Mouse (Mus musculus): ENCODE measurements around the gene Cdk2. TPM values are rescaled to one million over a fixed set of nuclear protein-coding genes. Genes with fewer than 3 reads are reported as not detected.
"Not testable (repeated sequence)": the region's sequence is repeated elsewhere in the genome, so short reads cannot be mapped to it uniquely, and the experiment has no call there.

Cdk2 gene
- polyA plus RNA-seq, 1 experiment from 2014 or later = 82.8 TPM

DNA sequence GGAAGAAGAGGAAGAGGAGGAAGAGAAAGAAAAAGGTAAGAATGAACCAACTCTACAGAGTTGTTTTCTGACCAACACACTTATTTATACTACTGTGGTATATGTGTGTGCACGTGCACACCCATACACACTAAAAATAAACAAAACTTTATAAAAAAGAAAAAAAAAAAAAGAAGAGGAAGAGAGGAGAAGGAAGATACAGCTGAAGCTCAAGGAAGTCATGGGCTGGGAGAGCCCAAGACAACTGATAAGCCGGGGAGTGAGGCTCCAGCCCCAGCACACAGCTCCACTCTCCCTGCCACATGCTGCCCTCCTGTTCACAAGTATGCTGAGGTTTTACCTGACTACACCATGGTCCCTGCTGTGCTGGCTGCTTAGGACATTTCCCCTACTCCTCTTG lies 35.5 kb upstream of the Cdk2 start:
- no peak overlapping the region for H3K4me3 ChIP-seq
- WGBS (ENCODE audit: insufficient replicate concordance) = 16% methylated on average over 2 of the region's 2 CpGs
- H3K9ac ChIP-seq = no peak overlapping the region
- no peak overlapping the region for H3K27ac ChIP-seq
- H3K36me3 ChIP-seq = no peaks in the 10 kb centered on the region
- 0 out of 2 replicates have a peak overlapping the region, but pooled peaks have one; percentile 12 for H3K4me2 ChIP-seq
- peaks cover 39% of the 10 kb centered on the region for H3K27me3 ChIP-seq (replicated peaks)
- H3K9me3 ChIP-seq (replicated peaks) = no peaks in the 10 kb centered on the region
- peak; percentile 47; the same call in 1 of the 2 replicates for ATAC-seq
- peaks cover 45% of the 10 kb centered on the region for H3K4me1 ChIP-seq

DNA sequence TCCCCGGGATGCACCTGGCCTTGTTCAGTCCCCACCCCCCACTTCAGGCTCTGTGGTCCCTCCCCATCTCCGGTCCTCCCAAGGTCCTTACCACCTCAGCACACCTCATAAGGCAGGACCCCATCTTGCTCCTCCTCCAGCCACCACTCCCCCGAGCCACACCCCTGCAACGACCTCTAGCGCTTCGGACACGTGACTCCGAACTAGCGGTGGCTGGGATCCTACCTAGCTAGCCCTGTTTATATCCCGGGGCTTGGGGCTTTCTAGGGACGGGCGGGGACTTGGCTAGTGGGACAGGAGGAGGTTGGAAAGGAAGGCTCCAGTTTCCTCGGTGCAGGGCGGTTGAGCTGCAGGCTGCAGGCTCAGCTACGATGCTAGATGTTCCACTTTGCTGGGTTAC lies 32.6 kb upstream of the Cdk2 start:
- H3K4me3 ChIP-seq = peak overlapping the region; percentile 30
- H3K27ac ChIP-seq = no peak overlapping the region
- peaks cover 24% of the 10 kb centered on the region for H3K4me1 ChIP-seq
- WGBS (ENCODE audit: insufficient replicate concordance) = 15% methylated on average over 15 of the region's 15 CpGs
- peaks cover 7% of the 10 kb centered on the region; the same call in 1 of the 2 replicates for H3K36me3 ChIP-seq
- peak overlapping the region; percentile 64 for H3K4me2 ChIP-seq
- no peaks in the 10 kb centered on the region for H3K9me3 ChIP-seq (replicated peaks)
- peaks cover 12% of the 10 kb centered on the region for H3K27me3 ChIP-seq (replicated peaks)
- ATAC-seq = peak; percentile 77
- H3K9ac ChIP-seq = peak overlapping the region; percentile 45; the same call in 1 of the 2 replicates

DNA sequence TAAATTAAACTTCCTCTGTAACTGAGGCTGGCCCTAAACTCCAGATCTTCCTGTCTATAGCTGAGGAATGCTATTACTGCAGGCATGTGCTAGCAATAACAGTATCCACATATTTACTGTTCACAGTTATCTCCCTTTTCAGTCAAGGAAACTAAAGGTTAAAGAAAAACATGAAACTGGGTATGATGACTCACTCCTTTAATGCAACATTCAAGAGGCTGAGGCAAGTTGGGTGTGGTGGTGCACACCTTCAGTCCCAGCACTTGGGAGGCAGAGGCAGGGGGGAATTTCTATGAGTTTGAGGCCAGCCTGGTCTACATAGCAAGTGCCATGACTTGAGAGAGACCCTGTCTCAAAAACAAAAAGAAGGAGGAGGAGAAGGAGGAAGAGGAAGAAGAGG lies 27.2 kb upstream of the Cdk2 start:
- Histone ChIP-seq H3K4me1 (peaks cover 7% of the 10 kb centered on the region), H3K27ac (no peak overlapping the region), H3K27me3 (replicated peaks) (no peaks in the 10 kb centered on the region), H3K4me2 (no peak overlapping the region), H3K36me3 (peaks cover 7% of the 10 kb centered on the region; the same call in 1 of the 2 replicates), H3K9ac (no peak overlapping the region), H3K4me3 (no peak overlapping the region), H3K9me3 (replicated peaks) (no peaks in the 10 kb centered on the region)
- ATAC-seq = no peak

GRCm38 (mm10) chr10:128731002-128731433 lies 26.2 kb upstream of the Cdk2 start:
- Histone ChIP-seq H3K27me3 (replicated peaks) (no peaks in the 10 kb centered on the region), H3K36me3 (peaks cover 7% of the 10 kb centered on the region; the same call in 1 of the 2 replicates), H3K4me2 (peak overlapping the region; percentile 31), H3K4me1 (peaks cover 4% of the 10 kb centered on the region), H3K4me3 (no peak overlapping the region), H3K9me3 (replicated peaks) (no peaks in the 10 kb centered on the region), H3K27ac (no peak overlapping the region), H3K9ac (no peak overlapping the region)
- 21% methylated on average over 10 of the region's 10 CpGs for WGBS (ENCODE audit: insufficient replicate concordance)
- ATAC-seq = peak; percentile 54

DNA sequence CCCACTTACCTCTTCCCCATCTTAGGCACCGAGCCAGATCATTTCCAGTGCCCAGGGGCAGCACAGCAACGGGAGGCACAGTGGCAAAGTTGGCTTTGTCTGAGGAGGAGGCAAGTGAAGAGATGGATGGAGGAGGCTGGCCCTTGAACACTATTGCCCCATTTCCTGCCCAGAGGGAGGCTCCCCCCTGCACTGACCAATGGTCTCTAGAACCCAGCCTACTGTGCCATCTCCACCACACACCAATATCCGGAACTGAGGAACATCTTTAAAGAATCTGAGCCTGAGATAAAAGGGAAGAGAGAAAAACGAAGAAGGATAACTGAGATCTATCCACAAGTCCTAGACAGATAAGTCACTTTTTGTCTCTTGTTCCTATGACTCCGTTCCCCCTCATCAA lies 23.2 kb upstream of the Cdk2 start:
- WGBS (ENCODE audit: insufficient replicate concordance) = 67% methylated on average over 5 of the region's 5 CpGs
- no peaks in the 10 kb centered on the region for H3K9me3 ChIP-seq (replicated peaks)
- H3K4me2 ChIP-seq = no peak overlapping the region
- H3K27me3 ChIP-seq (replicated peaks) = no peaks in the 10 kb centered on the region
- peaks cover 4% of the 10 kb centered on the region; the same call in 1 of the 2 replicates for H3K36me3 ChIP-seq
- peaks cover 10% of the 10 kb centered on the region for H3K4me1 ChIP-seq
- no peak overlapping the region for H3K27ac ChIP-seq
- H3K9ac ChIP-seq = no peak overlapping the region
- no peak overlapping the region for H3K4me3 ChIP-seq
- ATAC-seq = no peak

DNA sequence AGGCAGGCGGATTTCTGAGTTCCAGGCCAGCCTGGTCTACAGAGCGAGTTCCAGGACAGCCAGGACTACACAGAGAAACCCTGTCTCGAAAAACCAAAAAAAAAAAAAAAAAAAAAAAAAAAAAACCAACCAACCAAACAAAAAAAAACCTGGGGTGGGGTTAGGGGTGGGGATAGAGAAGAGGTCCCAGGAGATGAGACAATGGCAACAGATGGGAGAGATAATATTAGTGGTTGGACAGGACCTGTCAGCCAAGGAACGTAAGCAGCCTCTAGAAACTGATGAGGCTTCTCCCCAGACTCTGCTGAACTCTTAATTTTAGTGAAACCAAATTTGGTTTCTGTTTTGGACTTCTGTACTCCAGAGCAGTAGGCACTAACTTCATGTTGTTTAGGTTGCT lies 20.6 kb upstream of the Cdk2 start:
- H3K9ac ChIP-seq; H3K36me3 ChIP-seq; ATAC-seq; H3K9me3 ChIP-seq (replicated peaks); H3K4me2 ChIP-seq; H3K27me3 ChIP-seq (replicated peaks); H3K27ac ChIP-seq; H3K4me3 ChIP-seq; H3K4me1 ChIP-seq: not testable (repeated sequence)
- 62% methylated on average over 4 of the region's 4 CpGs for WGBS (ENCODE audit: insufficient replicate concordance)

DNA sequence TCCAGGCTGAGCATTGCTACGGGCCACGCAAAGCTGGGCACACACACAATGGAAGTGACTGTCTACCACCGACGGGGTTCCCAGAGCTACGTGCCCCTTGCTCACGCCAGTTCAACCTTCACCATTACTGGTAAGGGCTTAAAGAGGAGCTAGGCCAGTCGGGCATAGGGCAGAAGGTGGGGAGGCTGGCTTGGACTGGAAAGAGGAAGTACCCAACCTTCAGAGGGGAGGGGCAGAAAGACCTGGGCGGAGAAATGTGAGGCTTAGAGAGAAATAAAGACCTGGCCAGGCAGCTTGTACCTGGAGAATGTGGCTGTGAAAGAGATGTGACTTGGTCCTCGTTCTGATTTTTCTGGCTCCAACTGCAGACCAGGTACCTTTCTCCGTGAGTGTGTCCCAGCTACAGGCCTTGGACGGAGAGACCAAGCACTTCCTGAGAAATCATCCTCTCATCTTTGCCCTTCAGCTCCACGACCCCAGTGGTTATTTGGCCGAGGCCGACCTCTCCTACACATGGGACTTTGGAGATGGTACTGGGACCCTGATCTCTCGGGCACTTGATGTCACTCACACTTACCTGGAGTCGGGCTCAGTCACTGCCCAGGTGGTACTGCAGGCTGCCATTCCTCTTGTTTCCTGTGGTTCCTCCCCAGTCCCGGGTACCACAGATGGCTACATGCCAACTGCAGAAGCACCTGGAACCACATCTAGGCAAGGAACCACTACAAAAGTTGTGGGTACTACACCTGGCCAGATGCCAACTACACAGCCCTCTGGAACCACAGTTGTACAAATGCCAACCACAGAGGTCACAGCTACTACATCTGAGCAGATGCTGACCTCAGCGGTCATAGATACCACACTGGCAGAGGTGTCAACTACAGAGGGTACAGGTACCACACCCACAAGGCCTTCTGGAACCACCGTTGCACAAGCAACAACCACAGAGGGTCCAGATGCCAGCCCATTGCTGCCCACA lies 11.0 kb upstream of the Cdk2 start:
- 65% methylated on average over 19 of the region's 19 CpGs for WGBS (ENCODE audit: insufficient replicate concordance)
- Histone ChIP-seq H3K9ac (no peak overlapping the region), H3K4me3 (no peak overlapping the region), H3K27ac (no peak overlapping the region), H3K36me3 (no peaks in the 10 kb centered on the region), H3K4me2 (no peak overlapping the region), H3K9me3 (replicated peaks) (no peaks in the 10 kb centered on the region), H3K27me3 (replicated peaks) (0 out of 2 replicates have a peak, but pooled peaks cover 6% of the 10 kb centered on the region), H3K4me1 (no peaks in the 10 kb centered on the region)
- peak; percentile 16; the same call in 1 of the 2 replicates for ATAC-seq

- not testable (repeated sequence) for H3K27ac ChIP-seq; H3K36me3 ChIP-seq; H3K4me1 ChIP-seq; H3K4me2 ChIP-seq; H3K9ac ChIP-seq; H3K27me3 ChIP-seq (replicated peaks); ATAC-seq; H3K4me3 ChIP-seq; H3K9me3 ChIP-seq (replicated peaks)
- 82% methylated on average over 7 of the region's 7 CpGs for WGBS (ENCODE audit: insufficient replicate concordance)
Observed at GRCm38 (mm10) chr10:128711318-128711717, 6.5 kb upstream of the Cdk2 start.

GRCm38 (mm10) chr10:128705317-128705693 lies 474 bp upstream of the Cdk2 start:
- ATAC-seq = peak; percentile 31; the same call in 1 of the 2 replicates
- Histone ChIP-seq H3K9me3 (replicated peaks) (no peaks in the 10 kb centered on the region), H3K36me3 (peaks cover 32% of the 10 kb centered on the region), H3K27me3 (replicated peaks) (no peaks in the 10 kb centered on the region), H3K4me2 (peak overlapping the region; percentile 83), H3K27ac (peak overlapping the region; percentile 92), H3K4me3 (peak overlapping the region; percentile 88), H3K4me1 (peaks cover 42% of the 10 kb centered on the region), H3K9ac (peak overlapping the region; percentile 81)
- WGBS (ENCODE audit: insufficient replicate concordance) = 17% methylated on average over 11 of the region's 11 CpGs

GRCm38 (mm10) chr10:128703895-128704294 lies 936 bp downstream of the Cdk2 start, which contains the start of gene Pmel:
TSS of gene Pmel (plus strand) at chr10:128704195.
- peak within 1 kb of the TSS; percentile 88 for H3K4me3 ChIP-seq
- no peaks in the 10 kb centered on the region for H3K9me3 ChIP-seq (replicated peaks)
- peak within 1 kb of the TSS; percentile 81 for H3K9ac ChIP-seq
- H3K36me3 ChIP-seq = peaks cover 46% of the 10 kb centered on the region
- peak within 1 kb of the TSS; percentile 92 for H3K27ac ChIP-seq
- 18% methylated on average over 4 of the region's 4 CpGs for WGBS (ENCODE audit: insufficient replicate concordance)
- peak within 1 kb of the TSS; percentile 83 for H3K4me2 ChIP-seq
- no peaks in the 10 kb centered on the region for H3K27me3 ChIP-seq (replicated peaks)
- peaks cover 52% of the 10 kb centered on the region for H3K4me1 ChIP-seq
- ATAC-seq = no peak

DNA sequence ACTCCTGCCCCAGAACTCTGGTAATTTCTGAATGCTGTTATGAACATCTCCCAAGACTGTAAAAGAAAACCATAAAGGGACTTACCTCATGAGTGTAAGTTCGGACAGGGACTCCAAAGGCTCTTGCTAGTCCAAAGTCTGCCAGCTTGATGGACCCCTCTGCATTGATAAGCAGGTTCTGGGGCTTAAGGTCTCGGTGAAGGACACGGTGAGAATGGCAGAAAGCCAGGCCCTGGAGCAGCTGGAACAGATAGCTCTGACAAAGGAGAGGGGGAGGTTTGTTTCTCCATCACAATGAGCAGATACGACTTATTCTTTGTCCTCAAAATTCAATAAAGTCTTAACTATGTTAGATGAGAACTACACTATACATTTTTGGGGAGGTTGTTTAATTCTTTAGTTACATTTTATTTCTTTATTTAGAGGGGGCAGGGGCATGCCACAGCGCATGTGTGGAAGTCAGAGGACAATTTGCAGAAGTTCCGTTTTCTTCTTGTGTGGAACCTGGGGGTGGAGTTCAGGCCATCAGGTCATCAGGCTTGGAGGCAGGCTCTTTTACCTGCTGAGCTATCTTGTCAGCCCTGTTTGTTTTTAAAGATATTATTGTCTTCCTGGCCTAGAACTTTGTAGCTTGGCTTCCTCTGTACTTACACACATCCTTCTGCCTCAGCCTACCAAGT lies 2.4 kb downstream of the Cdk2 start:
- H3K4me3 ChIP-seq = no peak overlapping the region
- peak overlapping the region; percentile 23 for H3K27ac ChIP-seq
- peaks cover 58% of the 10 kb centered on the region for H3K36me3 ChIP-seq
- 58% methylated on average over 6 of the region's 6 CpGs for WGBS (ENCODE audit: insufficient replicate concordance)
- H3K27me3 ChIP-seq (replicated peaks) = no peaks in the 10 kb centered on the region
- no peak for ATAC-seq
- H3K4me2 ChIP-seq = peak overlapping the region; percentile 83
- no peaks in the 10 kb centered on the region for H3K9me3 ChIP-seq (replicated peaks)
- H3K9ac ChIP-seq = peak overlapping the region; percentile 81; the same call in 1 of the 2 replicates
- peaks cover 57% of the 10 kb centered on the region for H3K4me1 ChIP-seq

DNA sequence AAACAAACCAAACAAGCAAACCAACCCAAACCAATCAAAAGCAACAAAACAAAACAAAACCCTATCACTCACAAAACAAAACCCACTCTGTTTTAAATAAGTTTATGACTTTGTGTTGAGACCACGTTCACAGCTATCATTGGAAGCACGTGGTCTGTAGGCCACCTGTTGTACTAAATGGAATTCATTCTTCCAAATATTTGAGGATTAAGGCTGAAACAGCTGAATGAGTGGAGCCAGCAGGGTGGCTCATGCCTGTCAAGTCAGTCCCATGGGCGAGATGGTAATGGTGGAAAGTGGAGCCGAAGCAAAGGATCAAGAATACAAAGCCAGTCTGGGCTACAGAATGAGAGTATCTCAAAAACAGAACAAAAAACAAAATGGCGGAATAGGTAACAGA lies 4.1 kb downstream of the Cdk2 start:
- H3K27ac ChIP-seq = no peak overlapping the region
- H3K4me1 ChIP-seq = peaks cover 60% of the 10 kb centered on the region
- no peak overlapping the region for H3K4me3 ChIP-seq
- H3K27me3 ChIP-seq (replicated peaks) = no peaks in the 10 kb centered on the region
- peaks cover 62% of the 10 kb centered on the region for H3K36me3 ChIP-seq
- 86% methylated on average over 5 of the region's 5 CpGs for WGBS (ENCODE audit: insufficient replicate concordance)
- H3K4me2 ChIP-seq = no peak overlapping the region
- no peak overlapping the region for H3K9ac ChIP-seq
- H3K9me3 ChIP-seq (replicated peaks) = no peaks in the 10 kb centered on the region
- ATAC-seq = no peak

Data from liver, embryonic 12.5 days (tissue).